Mouse (Mus musculus): ENCODE data around the gene Tmem131l. TPM values are rescaled to one million over a fixed set of nuclear protein-coding genes. Genes with fewer than 3 reads are reported as not detected.
A peak's percentile ranks its signal among the peaks of the same experiment; 100 is the strongest.

The Tmem131l gene
- 103 and 129 TPM in 2 replicates for polyA plus RNA-seq (2012; rRNA removed)

GRCm38 (mm10) chr3:84039646-84040475 is at the start of gene Tmem131l:
Gene Tmem131l, minus strand, starts transcription at chr3:84040175.
- DNase-seq (ENCODE audit: low read depth) = peak; percentile 96
- TF ChIP-seq POLR2A (IDR thresholded peaks at IDR 0.05; ENCODE audit: borderline replicate concordance, extremely low read depth, insufficient read depth, insufficient read length, poor library complexity, severe bottlenecking) = peak; percentile 100
- TF ChIP-seq CTCF (IDR thresholded peaks at IDR 0.05; ENCODE audit: borderline replicate concordance, extremely low read depth, insufficient read depth, insufficient read length) = no peak

GRCm38 (mm10) chr3:84086921-84087320 is 46.9 kb upstream of the Tmem131l start:
- TF ChIP-seq CTCF (IDR thresholded peaks at IDR 0.05; ENCODE audit: borderline replicate concordance, extremely low read depth, insufficient read depth, insufficient read length) (no peak), POLR2A (IDR thresholded peaks at IDR 0.05; ENCODE audit: borderline replicate concordance, extremely low read depth, insufficient read depth, insufficient read length, poor library complexity, severe bottlenecking) (no peak)
- DNase-seq (ENCODE audit: low read depth) = peak; percentile 11

DNA sequence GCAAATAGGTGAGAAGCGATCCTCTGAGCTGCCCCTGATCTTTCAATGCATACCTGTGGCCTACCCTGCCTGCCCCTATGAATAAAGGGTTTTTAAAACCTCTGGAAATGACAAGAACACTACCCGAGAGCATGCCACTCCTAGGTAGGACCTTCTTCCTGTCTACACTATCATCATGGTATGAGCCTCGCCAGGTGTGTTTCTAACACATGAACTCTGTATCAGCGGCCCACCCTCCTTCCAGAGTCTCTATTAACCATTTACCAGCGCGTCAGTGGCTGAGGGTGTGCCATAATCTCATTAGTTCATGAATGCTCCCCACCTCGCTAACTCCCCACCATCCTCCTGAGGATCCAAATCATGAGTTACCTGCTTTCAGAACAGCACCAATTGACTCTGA is 46.4 kb upstream of the Tmem131l start:
- no peak for DNase-seq (ENCODE audit: low read depth)
- TF ChIP-seq POLR2A (IDR thresholded peaks at IDR 0.05; ENCODE audit: borderline replicate concordance, extremely low read depth, insufficient read depth, insufficient read length, poor library complexity, severe bottlenecking) (no peak), CTCF (IDR thresholded peaks at IDR 0.05; ENCODE audit: borderline replicate concordance, extremely low read depth, insufficient read depth, insufficient read length) (no peak)

DNA sequence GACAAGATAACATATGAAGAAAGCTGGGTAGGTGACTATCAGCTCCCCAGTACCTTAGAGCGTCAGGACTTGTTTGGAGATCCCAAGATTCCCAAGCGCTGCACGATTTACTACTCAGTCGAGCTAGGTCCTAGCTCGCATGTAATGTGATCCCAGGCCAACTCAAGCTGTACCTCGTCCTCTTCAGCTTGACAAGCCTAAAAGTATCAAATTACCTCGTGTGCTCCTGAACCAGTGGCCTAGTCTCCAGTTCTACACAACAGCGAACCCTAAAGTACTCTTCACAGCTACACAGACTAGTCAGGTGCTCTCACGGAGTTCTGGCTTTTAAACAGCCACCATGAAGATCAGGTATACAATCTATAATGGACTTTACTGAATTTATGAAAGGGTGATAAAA is 45.5 kb upstream of the Tmem131l start:
- TF ChIP-seq CTCF (IDR thresholded peaks at IDR 0.05; ENCODE audit: borderline replicate concordance, extremely low read depth, insufficient read depth, insufficient read length) (no peak), POLR2A (IDR thresholded peaks at IDR 0.05; ENCODE audit: borderline replicate concordance, extremely low read depth, insufficient read depth, insufficient read length, poor library complexity, severe bottlenecking) (no peak)
- DNase-seq (ENCODE audit: low read depth) = no peak

- no peak for TF ChIP-seq POLR2A (IDR thresholded peaks at IDR 0.05; ENCODE audit: borderline replicate concordance, extremely low read depth, insufficient read depth, insufficient read length, poor library complexity, severe bottlenecking)
- no peak for TF ChIP-seq CTCF (IDR thresholded peaks at IDR 0.05; ENCODE audit: borderline replicate concordance, extremely low read depth, insufficient read depth, insufficient read length)
Observed at GRCm38 (mm10) chr3:84081208-84081722, 41.3 kb upstream of the Tmem131l start.

DNA sequence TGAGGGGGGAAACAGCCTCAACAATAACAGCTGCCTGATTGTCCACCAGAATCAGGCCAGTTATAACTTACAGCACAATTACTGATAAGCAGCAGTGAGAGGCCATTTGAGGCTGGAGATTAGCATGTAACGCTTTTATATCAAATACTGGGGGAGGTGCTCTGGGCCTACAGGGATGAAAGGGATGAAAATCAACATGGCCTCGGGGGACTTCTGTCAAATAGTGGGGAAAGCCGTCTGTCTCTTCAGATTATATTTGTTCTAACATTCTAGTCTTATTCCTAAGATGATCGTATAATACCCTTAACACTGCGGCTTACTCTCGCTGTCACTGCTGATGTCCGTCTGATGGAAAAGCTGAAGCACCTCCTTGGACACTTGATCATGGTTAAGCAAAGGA is 40.1 kb upstream of the Tmem131l start:
- no peak for TF ChIP-seq POLR2A (IDR thresholded peaks at IDR 0.05; ENCODE audit: borderline replicate concordance, extremely low read depth, insufficient read depth, insufficient read length, poor library complexity, severe bottlenecking)
- no peak for TF ChIP-seq CTCF (IDR thresholded peaks at IDR 0.05; ENCODE audit: borderline replicate concordance, extremely low read depth, insufficient read depth, insufficient read length)
- DNase-seq (ENCODE audit: low read depth) = peak; percentile 68

More at GRCm38 (mm10) chr3:84081208-84081722, 41.3 kb upstream of the Tmem131l start:
- DNase-seq (ENCODE audit: low read depth) = no peak

DNA sequence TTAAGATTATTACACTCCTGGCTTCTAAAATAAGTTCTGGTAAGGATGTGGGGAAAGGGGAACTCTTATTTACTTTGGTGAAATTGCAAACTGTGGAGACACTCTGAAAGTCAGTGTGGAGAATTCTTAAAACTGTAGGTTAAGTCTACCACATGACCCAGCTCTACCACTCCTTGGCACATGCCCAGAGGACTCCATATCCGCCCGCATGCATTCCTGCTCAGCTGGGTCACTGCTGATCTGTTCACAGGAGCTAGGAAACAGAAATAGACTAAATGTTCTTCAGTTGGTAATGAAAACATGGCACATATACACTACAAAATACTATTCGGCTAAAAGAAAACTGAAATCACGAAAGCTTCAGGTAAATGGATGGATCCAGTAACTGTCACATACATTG is 37.5 kb upstream of the Tmem131l start:
- no peak for DNase-seq (ENCODE audit: low read depth)
- no peak for TF ChIP-seq POLR2A (IDR thresholded peaks at IDR 0.05; ENCODE audit: borderline replicate concordance, extremely low read depth, insufficient read depth, insufficient read length, poor library complexity, severe bottlenecking)
- no peak for TF ChIP-seq CTCF (IDR thresholded peaks at IDR 0.05; ENCODE audit: borderline replicate concordance, extremely low read depth, insufficient read depth, insufficient read length)

GRCm38 (mm10) chr3:84076543-84077332 is 36.8 kb upstream of the Tmem131l start:
- no peak for DNase-seq (ENCODE audit: low read depth)
- TF ChIP-seq POLR2A (IDR thresholded peaks at IDR 0.05; ENCODE audit: borderline replicate concordance, extremely low read depth, insufficient read depth, insufficient read length, poor library complexity, severe bottlenecking) (no peak), CTCF (IDR thresholded peaks at IDR 0.05; ENCODE audit: borderline replicate concordance, extremely low read depth, insufficient read depth, insufficient read length) (no peak)

GRCm38 (mm10) chr3:84075516-84075915 is 35.5 kb upstream of the Tmem131l start:
- DNase-seq (ENCODE audit: low read depth) = no peak

GRCm38 (mm10) chr3:84074777-84075176 is 34.8 kb upstream of the Tmem131l start:
- TF ChIP-seq CTCF (IDR thresholded peaks at IDR 0.05; ENCODE audit: borderline replicate concordance, extremely low read depth, insufficient read depth, insufficient read length) (no peak), POLR2A (IDR thresholded peaks at IDR 0.05; ENCODE audit: borderline replicate concordance, extremely low read depth, insufficient read depth, insufficient read length, poor library complexity, severe bottlenecking) (no peak)
- DNase-seq (ENCODE audit: low read depth) = no peak

More at GRCm38 (mm10) chr3:84075516-84075915, 35.5 kb upstream of the Tmem131l start:
- TF ChIP-seq CTCF (IDR thresholded peaks at IDR 0.05; ENCODE audit: borderline replicate concordance, extremely low read depth, insufficient read depth, insufficient read length) (no peak), POLR2A (IDR thresholded peaks at IDR 0.05; ENCODE audit: borderline replicate concordance, extremely low read depth, insufficient read depth, insufficient read length, poor library complexity, severe bottlenecking) (no peak)

DNA sequence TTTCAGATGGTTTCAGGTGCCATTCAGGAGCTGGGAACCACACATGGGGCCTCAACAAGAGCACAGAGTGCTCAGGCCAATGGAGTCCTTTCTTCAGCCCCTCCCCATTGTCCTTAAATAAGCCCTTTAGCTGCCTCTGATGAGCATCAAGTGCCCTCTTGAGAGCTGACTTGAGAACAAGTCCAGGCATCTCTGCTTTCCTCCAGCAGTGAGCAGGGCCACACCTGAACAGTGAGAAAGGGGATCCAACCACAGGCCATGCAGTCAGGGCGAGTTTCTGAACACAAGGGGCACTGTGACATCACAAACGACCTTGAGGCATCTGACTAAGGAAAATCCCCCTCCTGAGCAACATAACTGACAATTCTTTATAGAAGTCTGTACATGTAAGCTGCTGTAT is 31.7 kb upstream of the Tmem131l start:
- no peak for DNase-seq (ENCODE audit: low read depth)
- TF ChIP-seq POLR2A (IDR thresholded peaks at IDR 0.05; ENCODE audit: borderline replicate concordance, extremely low read depth, insufficient read depth, insufficient read length, poor library complexity, severe bottlenecking) (no peak), CTCF (IDR thresholded peaks at IDR 0.05; ENCODE audit: borderline replicate concordance, extremely low read depth, insufficient read depth, insufficient read length) (no peak)
